Mouse (Mus musculus) G1E (cell line): ENCODE data around the gene Pawr. TPM values are rescaled to one million over a fixed set of nuclear protein-coding genes. Genes with fewer than 3 reads are reported as not detected.
A peak's percentile ranks its signal among the peaks of the same experiment; 100 is the strongest.

Experiments used
- ATAC-seq: 2 replicates; pipeline ENCODE4 v1.8.0; 2016; ENCODE audit warnings: mild to moderate bottlenecking; ENCODE audit not compliant: insufficient number of reproducible peaks, poor library complexity, low FRiP score, severe bottlenecking; ENCODE audit errors: extremely low read depth
- DNase-seq: peaks from one replicate; pipeline ENCODE4 v3.0.0; 2012; ENCODE audit warnings: low spot score
- H3K27me3 ChIP-seq: 2 replicates; pipeline ENCODE4 v1.6.1; 2012; ENCODE audit warnings: mild to moderate bottlenecking, low read length, inconsistent platforms; ENCODE audit not compliant: insufficient read depth
- H3K36me3 ChIP-seq: replicated peaks from 2 replicates; pipeline ENCODE3; 2012; ENCODE audit warnings: mild to moderate bottlenecking, inconsistent platforms
- H3K4me1 ChIP-seq: 2 replicates; pipeline ENCODE4 v1.6.1; 2012; ENCODE audit warnings: low read depth, low read length, inconsistent platforms, mixed read lengths; ENCODE audit not compliant: insufficient read depth
- H3K4me3 ChIP-seq: 2 replicates; pipeline ENCODE4 v1.5.1; 2012; ENCODE audit warnings: low read depth, mild to moderate bottlenecking, inconsistent platforms, low read length, moderate library complexity, mixed read lengths
- H3K9me3 ChIP-seq: replicated peaks from 2 replicates; pipeline ENCODE4 v1.6.1; 2012; ENCODE audit warnings: inconsistent platforms
- CTCF ChIP-seq: IDR thresholded peaks from 2 replicates; pipeline ENCODE4 v1.5.1; 2012; ENCODE audit warnings: low read depth, low read length, inconsistent platforms, mixed read lengths
- GATA1 ChIP-seq: IDR thresholded peaks from 2 replicates; pipeline ENCODE4 v1.6.1; 2012; ENCODE audit warnings: borderline replicate concordance, low read length, inconsistent platforms, mixed read lengths
- GATA2 ChIP-seq: IDR thresholded peaks from 2 replicates; pipeline ENCODE4 v1.6.1; 2012; ENCODE audit warnings: low read depth, low read length, inconsistent platforms, borderline replicate concordance
- POLR2AphosphoS5 ChIP-seq: IDR thresholded peaks from 2 replicates; pipeline ENCODE4 v1.6.1; 2012; ENCODE audit warnings: low read depth, low read length, inconsistent platforms; ENCODE audit not compliant: insufficient replicate concordance
- TAL1 ChIP-seq: conservative IDR thresholded peaks from 2 replicates; pipeline ENCODE4 v1.6.1; 2012; ENCODE audit warnings: low read depth, low read length, inconsistent platforms, mixed read lengths
- polyA plus RNA-seq: library from polyadenylated mRNA; stranded (reverse); fragments of >175 nt; gene quantifications from 2 replicates; pipeline ENCODE4 v1.2.3, GENCODE M21; 2012
- total RNA-seq, 2 experiments: library from RNA; stranded (forward) in 1 of 2; stranded (reverse) in 1 of 2; fragments of 200-1000 nt in 1 of 2; fragments of >200 nt in 1 of 2; fragmentation: Nextera tagmentation in 1 of 2; gene quantifications; 2 replicates each; pipeline ENCODE4 v1.2.3; 2014 to 2017

The Pawr gene
- total and polyA plus RNA-seq, 3 experiments: 46.6 to 81.5 (median 65.2) TPM

DNA sequence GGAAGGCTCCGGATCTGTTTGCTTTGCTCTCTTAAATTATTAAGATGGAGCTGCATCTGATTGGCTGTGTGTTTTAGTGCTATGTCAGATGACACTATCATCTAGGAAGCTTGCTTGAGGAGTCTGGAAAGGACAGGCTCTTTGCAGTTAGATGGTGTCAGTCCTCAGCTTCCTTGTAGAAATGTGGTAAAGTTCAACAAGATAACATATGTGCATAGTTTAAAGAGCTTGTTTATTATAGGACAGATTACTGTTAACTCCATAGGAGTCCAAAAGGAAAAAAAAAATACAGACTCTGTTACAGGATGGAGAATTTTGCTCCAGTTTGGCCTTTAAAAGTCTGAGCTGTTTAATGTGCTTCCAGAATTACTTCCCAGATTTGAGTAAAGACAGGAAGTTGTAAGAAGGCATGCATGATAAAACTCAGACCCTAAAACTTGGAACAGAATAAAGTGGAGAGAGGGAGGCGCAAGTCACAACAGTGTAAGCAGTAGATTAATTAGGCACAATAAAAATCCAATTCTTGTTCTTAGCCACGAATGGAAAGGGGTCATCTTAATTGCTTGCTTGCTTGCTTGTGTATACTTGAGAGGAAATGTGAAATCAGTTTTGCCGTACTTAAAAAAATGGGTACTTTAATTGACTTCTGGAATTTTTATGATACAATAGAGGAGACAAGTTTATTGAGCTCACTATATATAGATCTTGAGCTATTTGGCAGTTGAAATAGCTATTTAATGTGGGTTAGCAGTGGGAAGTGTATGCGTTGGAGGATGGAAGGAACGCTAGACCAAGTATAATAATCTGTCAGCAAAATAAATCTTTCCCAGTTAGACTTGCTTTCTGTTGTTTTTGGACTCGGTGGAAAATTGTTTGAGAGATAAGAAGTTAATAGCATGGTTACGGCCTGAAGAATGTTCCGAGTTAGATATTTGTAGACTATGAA is 18.5 kb downstream of the Pawr start:
- Histone ChIP-seq H3K9me3 (no peaks in the 10 kb centered on the region), H3K4me3 (no peak overlapping the region), H3K4me1 (peaks cover 52% of the 10 kb centered on the region), H3K36me3 (peaks cover 74% of the 10 kb centered on the region), H3K27me3 (no peaks in the 10 kb centered on the region)
- ATAC-seq: no peak
- TF ChIP-seq GATA2 (no peak), CTCF (no peak), POLR2AphosphoS5 (no peak), TAL1 (no peak), GATA1 (no peak)
- no peak for DNase-seq

DNA sequence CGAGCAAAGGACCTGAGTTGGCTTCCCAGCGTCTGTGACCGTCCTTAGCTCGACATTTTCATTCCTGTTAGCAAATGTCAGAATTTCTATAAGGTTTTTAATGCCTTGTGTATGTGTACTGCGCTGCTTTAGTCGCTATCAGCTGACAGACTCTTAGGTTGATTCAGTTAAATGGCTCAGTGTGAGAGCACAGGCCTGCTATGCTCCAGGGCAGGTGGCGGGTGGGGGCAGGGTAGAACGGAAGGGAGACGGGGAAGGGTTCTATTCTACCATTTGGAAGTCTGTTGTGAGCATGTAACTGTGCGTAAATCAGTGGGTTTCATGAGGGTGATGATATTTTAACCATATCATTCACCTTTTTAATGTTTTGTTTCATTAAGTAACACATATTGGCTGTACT is 21.0 kb downstream of the Pawr start:
- Histone ChIP-seq H3K36me3 (peaks cover 79% of the 10 kb centered on the region), H3K4me3 (no peak overlapping the region), H3K9me3 (peaks cover 3% of the 10 kb centered on the region; the same call in 1 of the 2 replicates), H3K27me3 (no peaks in the 10 kb centered on the region), H3K4me1 (peaks cover 60% of the 10 kb centered on the region)
- TF ChIP-seq POLR2AphosphoS5 (no peak), GATA1 (no peak), GATA2 (no peak), CTCF (no peak), TAL1 (no peak)
- ATAC-seq (no peak), DNase-seq (no peak)

DNA sequence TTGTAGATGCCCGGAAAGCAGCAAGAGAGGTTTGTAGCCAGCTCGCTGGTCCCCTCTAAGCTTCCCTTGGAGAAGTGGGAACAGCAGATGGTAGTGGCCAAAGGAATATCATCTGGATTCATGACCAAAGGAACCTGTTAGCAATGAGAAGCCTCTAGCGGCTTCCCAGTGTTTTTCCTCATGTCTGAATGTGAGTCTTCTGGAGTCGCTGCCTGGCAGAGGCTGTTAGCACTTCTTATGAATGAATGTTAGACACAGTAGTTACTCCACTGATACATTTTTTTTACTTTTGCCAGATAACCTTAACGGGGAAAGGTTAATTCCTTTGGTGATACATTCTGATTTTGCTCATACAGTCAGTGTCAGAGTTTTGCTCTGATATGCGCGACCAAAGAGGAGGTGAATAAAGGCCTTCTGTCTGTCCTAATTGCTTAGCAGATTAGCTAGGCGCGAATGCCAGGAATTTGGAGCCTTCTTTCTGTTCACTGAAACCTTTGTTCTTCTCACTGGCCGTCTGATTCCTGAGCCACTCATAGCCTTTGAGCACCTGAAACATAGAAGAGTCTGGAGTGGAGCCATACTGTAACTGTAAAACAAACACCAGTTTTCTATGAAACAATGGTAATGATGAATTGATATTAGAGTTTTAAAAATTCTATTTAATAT is 22.9 kb downstream of the Pawr start:
- H3K4me3 ChIP-seq: no peak overlapping the region
- H3K36me3 ChIP-seq: peaks cover 73% of the 10 kb centered on the region
- H3K27me3 ChIP-seq: no peaks in the 10 kb centered on the region
- peaks cover 3% of the 10 kb centered on the region; the same call in 1 of the 2 replicates for H3K9me3 ChIP-seq
- TF ChIP-seq GATA1: no peak
- TF ChIP-seq TAL1: no peak
- no peak for TF ChIP-seq POLR2AphosphoS5
- TF ChIP-seq CTCF: no peak
- ATAC-seq: no peak
- DNase-seq: no peak
- H3K4me1 ChIP-seq: peaks cover 62% of the 10 kb centered on the region

DNA sequence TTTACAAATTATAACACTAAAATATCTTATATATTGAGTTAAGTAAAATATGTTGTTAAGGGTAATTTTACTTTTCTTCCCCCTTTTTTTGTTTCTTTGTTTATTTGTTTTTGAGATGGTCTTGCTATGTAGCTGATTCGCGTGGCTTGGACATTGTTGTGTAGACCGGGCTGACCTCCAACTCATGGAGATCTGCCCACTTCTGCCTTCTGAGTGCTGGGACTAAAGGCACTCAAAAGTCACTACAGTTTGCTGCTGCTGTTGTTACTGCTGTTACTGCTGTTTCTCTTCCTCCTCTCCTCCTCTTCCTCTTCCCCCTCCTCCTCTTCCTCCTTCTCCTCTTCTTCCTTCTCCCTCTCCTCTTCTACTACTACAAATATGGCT is 23.5 kb downstream of the Pawr start:
- peaks cover 61% of the 10 kb centered on the region for H3K4me1 ChIP-seq
- DNase-seq: no peak
- peaks cover 70% of the 10 kb centered on the region for H3K36me3 ChIP-seq
- no peak overlapping the region for H3K4me3 ChIP-seq
- no peaks in the 10 kb centered on the region for H3K27me3 ChIP-seq
- H3K9me3 ChIP-seq: peaks cover 3% of the 10 kb centered on the region; the same call in 1 of the 2 replicates
- no peak for TF ChIP-seq CTCF
- no peak for TF ChIP-seq TAL1
- no peak for TF ChIP-seq POLR2AphosphoS5
- no peak for TF ChIP-seq GATA1
- no peak for TF ChIP-seq GATA2
- no peak for ATAC-seq

DNA sequence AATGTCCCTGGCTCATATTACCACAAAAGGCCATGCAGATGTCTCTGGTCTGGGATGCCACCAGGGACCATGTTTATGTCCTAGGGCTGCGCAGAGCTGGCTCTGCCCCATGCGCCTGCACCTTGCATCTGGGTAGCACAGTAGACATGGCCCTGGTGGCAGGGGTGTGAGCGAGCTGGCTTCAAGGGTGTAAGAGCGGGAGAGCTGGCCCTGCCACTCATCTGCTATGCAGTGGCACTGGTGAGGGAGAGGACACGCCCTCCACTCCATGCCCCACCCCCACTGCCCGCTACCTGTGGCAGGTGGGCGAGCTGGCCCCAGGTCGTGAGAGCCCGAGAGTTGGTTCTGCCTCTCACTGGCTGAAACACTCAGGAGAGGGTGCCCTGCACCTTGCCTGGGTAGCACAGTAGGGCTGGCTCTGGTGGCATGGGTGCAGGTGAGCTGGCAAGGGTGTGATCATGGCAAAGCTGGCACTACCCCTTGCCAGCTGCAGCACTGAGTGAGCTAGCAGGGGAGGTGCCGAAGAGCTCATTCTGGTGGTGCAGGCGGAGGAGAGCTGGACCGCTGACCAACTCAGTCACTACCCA is 24.8 kb downstream of the Pawr start:
- Histone ChIP-seq H3K4me1 (peaks cover 60% of the 10 kb centered on the region), H3K27me3 (no peaks in the 10 kb centered on the region), H3K9me3 (peaks cover 3% of the 10 kb centered on the region; the same call in 1 of the 2 replicates), H3K4me3 (peak overlapping the region; percentile 2; the same call in 1 of the 2 replicates), H3K36me3 (peaks cover 62% of the 10 kb centered on the region)
- TF ChIP-seq GATA2: no peak
- no peak for TF ChIP-seq TAL1
- no peak for TF ChIP-seq GATA1
- no peak for ATAC-seq
- DNase-seq: no peak

DNA sequence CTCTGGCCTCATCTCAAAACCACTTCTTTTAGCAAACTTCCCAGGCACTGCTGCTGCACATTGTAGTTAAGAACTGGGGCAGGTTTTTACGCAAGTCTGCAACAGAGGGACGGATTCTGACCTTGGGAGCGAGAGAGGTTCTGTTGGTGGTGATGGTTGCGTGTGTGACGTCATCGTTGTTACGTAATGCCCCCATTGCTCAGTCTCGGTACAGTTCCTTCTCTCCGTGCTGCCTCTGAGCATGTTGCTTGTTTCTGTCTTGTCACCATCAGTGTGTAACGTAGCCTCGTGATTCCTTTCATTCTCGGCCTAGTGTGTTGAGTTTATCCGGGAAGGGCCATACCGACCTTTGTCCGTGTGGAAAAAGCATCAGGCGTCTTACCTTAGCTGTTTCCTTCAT is 28.1 kb downstream of the Pawr start:
- peaks cover 8% of the 10 kb centered on the region for H3K9me3 ChIP-seq
- peaks cover 73% of the 10 kb centered on the region for H3K4me1 ChIP-seq
- H3K4me3 ChIP-seq: peak overlapping the region; percentile 45; the same call in 1 of the 2 replicates
- peak; percentile 51 for DNase-seq
- peak; percentile 31 for ATAC-seq
- TF ChIP-seq POLR2AphosphoS5: no peak
- TF ChIP-seq TAL1: no peak
- no peak for TF ChIP-seq GATA2
- no peak for TF ChIP-seq CTCF
- no peak for TF ChIP-seq GATA1
- no peaks in the 10 kb centered on the region for H3K27me3 ChIP-seq
- peaks cover 56% of the 10 kb centered on the region for H3K36me3 ChIP-seq
